Mouse (Mus musculus): ENCODE results near the gene Vps53.
"Not testable (repeated sequence)": the region's sequence is repeated elsewhere in the genome, so short reads cannot be mapped to it uniquely, and the experiment has no call there.

Gene Vps53

GRCm38 (mm10) chr11:76010838-76011624 lies 168.4 kb downstream of the Vps53 start:
- no peak for DNase-seq (ENCODE audit: low spot score)

GRCm38 (mm10) chr11:76009101-76009500 lies 170.3 kb downstream of the Vps53 start:
- no peak for DNase-seq (ENCODE audit: low spot score)

DNA sequence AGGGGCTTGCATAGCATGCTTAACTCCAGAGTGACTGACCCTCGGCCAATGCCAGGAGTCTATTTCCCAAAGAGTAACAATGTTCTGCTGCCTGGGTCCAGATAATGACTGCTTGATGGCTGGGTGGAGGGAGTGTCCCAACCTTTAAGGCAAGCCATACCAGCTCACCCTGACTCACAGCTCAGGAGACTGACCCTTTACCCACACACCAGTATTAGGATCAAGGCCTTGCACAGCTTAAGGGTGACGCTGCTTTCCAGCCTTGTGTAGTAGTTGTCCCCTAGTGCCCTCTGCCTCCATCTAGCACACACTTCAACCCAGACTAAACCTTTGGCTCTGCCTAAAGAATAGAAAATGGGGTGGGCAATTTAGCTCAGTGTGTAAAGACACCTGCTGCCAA lies 171.3 kb downstream of the Vps53 start:
- DNase-seq (ENCODE audit: low spot score): no peak

- not testable (repeated sequence) for DNase-seq (ENCODE audit: low spot score)
Measured at GRCm38 (mm10) chr11:76004276-76004675, 175.2 kb downstream of the Vps53 start.

DNA sequence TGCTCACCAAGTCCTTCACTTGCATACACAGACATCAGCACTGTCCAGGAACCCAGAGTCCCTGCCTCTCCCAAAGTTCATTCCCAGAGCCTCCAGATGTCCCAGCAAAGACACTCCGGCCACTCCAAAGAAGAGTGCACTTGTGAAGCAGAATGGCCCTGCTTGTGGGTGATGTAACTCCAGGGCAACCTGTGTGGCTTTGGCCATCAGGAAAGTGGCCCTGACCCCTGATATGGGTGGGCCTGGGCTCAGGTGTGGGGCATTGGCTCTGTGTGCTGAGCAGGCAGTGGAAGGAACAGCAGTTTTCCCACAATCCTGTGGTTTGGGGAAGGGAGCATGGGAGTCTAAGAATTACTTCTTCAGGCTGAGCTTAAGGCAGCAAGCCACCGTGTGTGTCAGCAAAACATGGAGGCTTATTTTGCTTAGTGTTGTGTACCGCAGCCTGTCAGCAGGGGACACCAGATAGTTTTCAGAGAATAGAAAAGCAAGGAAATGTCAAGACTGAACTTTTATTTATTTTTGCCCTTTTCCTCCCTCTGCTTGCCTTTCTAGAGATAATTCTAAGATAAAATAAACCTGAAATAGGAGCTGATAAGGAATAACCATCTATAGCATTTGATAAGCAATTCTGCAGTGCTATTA lies 178.1 kb downstream of the Vps53 start:
- DNase-seq (ENCODE audit: low spot score): peak; percentile 41

GRCm38 (mm10) chr11:76000701-76001100 lies 178.7 kb downstream of the Vps53 start:
- no peak for DNase-seq (ENCODE audit: low spot score)

DNA sequence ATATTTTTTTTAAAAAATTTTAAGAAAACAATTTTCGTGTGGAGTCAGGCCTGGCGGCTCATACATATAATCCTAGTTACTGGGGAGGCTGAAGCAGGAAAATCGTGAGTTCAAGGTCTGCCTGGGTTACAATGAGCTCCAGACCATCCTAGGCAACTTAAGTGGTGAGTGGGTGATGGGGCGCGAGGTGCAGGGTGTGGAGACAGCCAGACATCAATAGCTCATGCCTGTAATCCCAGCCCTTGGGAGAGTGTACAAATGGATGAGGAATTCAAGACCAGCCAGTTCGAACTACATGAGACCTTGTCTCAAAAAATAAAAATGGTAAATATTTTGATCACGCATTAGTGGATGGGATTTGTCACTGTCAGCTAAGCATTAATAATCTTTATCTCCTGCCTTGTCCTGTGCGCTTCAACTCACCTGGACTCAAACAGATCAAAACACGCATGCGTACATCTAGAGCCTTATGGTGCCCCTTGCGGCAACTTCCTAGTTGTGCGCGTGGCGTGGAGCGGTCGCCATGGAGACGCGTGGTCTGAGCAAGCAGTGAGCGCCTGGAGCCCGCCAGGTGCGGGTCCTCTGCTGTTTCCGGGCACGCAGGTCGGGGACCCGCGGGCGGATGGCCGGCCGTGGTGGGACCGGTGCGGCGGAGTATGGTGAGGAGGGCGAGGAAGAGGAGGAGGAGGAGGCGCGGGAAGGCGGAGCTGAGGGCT lies 179.8 kb downstream of the Vps53 start, which contains the start of gene 1700016K19Rik:
Gene 1700016K19Rik (plus strand): TSS at position 473 of the 716 bp plus-strand sequence.
- peak; percentile 85 for DNase-seq (ENCODE audit: low spot score)

All from urinary bladder, postnatal 14 days (tissue).